Mouse (Mus musculus): Measurements from ENCODE around the gene Zfp385a. TPM values are rescaled to one million over a fixed set of nuclear protein-coding genes. Genes with fewer than 3 reads are reported as not detected.

The Zfp385a gene
- polyA plus RNA-seq, 1 experiment from 2014 or later, result 10.1 TPM

- H3K27ac ChIP-seq (ENCODE audit: low read depth), result no peak overlapping the region
- H3K4me1 ChIP-seq (ENCODE audit: insufficient read depth), result peaks cover 3% of the 10 kb centered on the region; the same call in 1 of the 2 replicates
- no peaks in the 10 kb centered on the region for H3K9me3 ChIP-seq (ENCODE audit: low read length)
- H3K4me2 ChIP-seq (ENCODE audit: low read depth, low read length), result no peak overlapping the region
- TF ChIP-seq CTCF (IDR thresholded peaks at IDR 0.05; ENCODE audit: low read depth) (no peak), EP300 (IDR thresholded peaks at IDR 0.05; ENCODE audit: low read depth) (no peak)
- H3K36me3 ChIP-seq (replicated peaks; ENCODE audit: insufficient read depth, low read length), result peaks cover 51% of the 10 kb centered on the region
- DNase-seq, result no peak
- no peaks in the 10 kb centered on the region for H3K27me3 ChIP-seq (ENCODE audit: insufficient read depth, low read length)
- no peak overlapping the region for H3K4me3 ChIP-seq (ENCODE audit: low read depth, low read length)
- H3K9ac ChIP-seq (replicated peaks), result no peak overlapping the region; the same call in none of the 2 replicates
- WGBS (ENCODE audit: insufficient replicate concordance), result 88% methylated on average over 5 of the region's 5 CpGs
- ATAC-seq, result no peak
Measured at GRCm38 (mm10) chr15:103289600-103289999, 50.3 kb downstream of the Zfp385a start.

GRCm38 (mm10) chr15:103285778-103286417, 54.0 kb downstream of the Zfp385a start:
- Histone ChIP-seq H3K4me3 (ENCODE audit: low read depth, low read length) (no peak overlapping the region), H3K9ac (replicated peaks) (no peak overlapping the region), H3K27me3 (ENCODE audit: insufficient read depth, low read length) (no peaks in the 10 kb centered on the region), H3K4me1 (ENCODE audit: insufficient read depth) (peaks cover 10% of the 10 kb centered on the region), H3K27ac (ENCODE audit: low read depth) (no peak overlapping the region), H3K9me3 (ENCODE audit: low read length) (no peaks in the 10 kb centered on the region), H3K36me3 (replicated peaks; ENCODE audit: insufficient read depth, low read length) (peaks cover 22% of the 10 kb centered on the region), H3K4me2 (ENCODE audit: low read depth, low read length) (no peak overlapping the region)
- DNase-seq (peak; percentile 50), ATAC-seq (peak; percentile 17; the same call in 1 of the 2 replicates)
- TF ChIP-seq EP300 (IDR thresholded peaks at IDR 0.05; ENCODE audit: low read depth) (no peak), CTCF (IDR thresholded peaks at IDR 0.05; ENCODE audit: low read depth) (no peak)
- WGBS (ENCODE audit: insufficient replicate concordance), result 50% methylated on average over 1 of the region's 1 CpGs

GRCm38 (mm10) chr15:103284647-103285046, 55.2 kb downstream of the Zfp385a start:
- H3K36me3 ChIP-seq (replicated peaks; ENCODE audit: insufficient read depth, low read length), result peaks cover 11% of the 10 kb centered on the region
- TF ChIP-seq EP300 (IDR thresholded peaks at IDR 0.05; ENCODE audit: low read depth), result no peak
- TF ChIP-seq CTCF (IDR thresholded peaks at IDR 0.05; ENCODE audit: low read depth), result peak; percentile 25; the same call in 1 of the 2 replicates
- no peaks in the 10 kb centered on the region for H3K9me3 ChIP-seq (ENCODE audit: low read length)

GRCm38 (mm10) chr15:103284066-103284465, 55.8 kb downstream of the Zfp385a start:
- ATAC-seq (no peak), DNase-seq (peak; percentile 75)
- 70% methylated on average over 3 of the region's 3 CpGs for WGBS (ENCODE audit: insufficient replicate concordance)
- no peak for TF ChIP-seq EP300 (IDR thresholded peaks at IDR 0.05; ENCODE audit: low read depth)
- peak; percentile 77 for TF ChIP-seq CTCF (IDR thresholded peaks at IDR 0.05; ENCODE audit: low read depth)
- no peak overlapping the region for H3K27ac ChIP-seq (ENCODE audit: low read depth)
- peaks cover 20% of the 10 kb centered on the region for H3K4me1 ChIP-seq (ENCODE audit: insufficient read depth)
- H3K27me3 ChIP-seq (ENCODE audit: insufficient read depth, low read length), result no peaks in the 10 kb centered on the region
- H3K9ac ChIP-seq (replicated peaks), result no peak overlapping the region
- H3K36me3 ChIP-seq (replicated peaks; ENCODE audit: insufficient read depth, low read length), result peaks cover 7% of the 10 kb centered on the region
- no peak overlapping the region for H3K4me2 ChIP-seq (ENCODE audit: low read depth, low read length)
- H3K4me3 ChIP-seq (ENCODE audit: low read depth, low read length), result no peak overlapping the region
- no peaks in the 10 kb centered on the region for H3K9me3 ChIP-seq (ENCODE audit: low read length)

More at GRCm38 (mm10) chr15:103284647-103285046, 55.2 kb downstream of the Zfp385a start:
- DNase-seq (no peak), ATAC-seq (no peak)
- Histone ChIP-seq H3K9ac (replicated peaks) (no peak overlapping the region), H3K4me2 (ENCODE audit: low read depth, low read length) (no peak overlapping the region), H3K4me3 (ENCODE audit: low read depth, low read length) (no peak overlapping the region), H3K4me1 (ENCODE audit: insufficient read depth) (peaks cover 20% of the 10 kb centered on the region), H3K27ac (ENCODE audit: low read depth) (no peak overlapping the region), H3K27me3 (ENCODE audit: insufficient read depth, low read length) (no peaks in the 10 kb centered on the region)
- 39% methylated on average over 2 of the region's 2 CpGs for WGBS (ENCODE audit: insufficient replicate concordance)

GRCm38 (mm10) chr15:103281465-103282205, 58.3 kb downstream of the Zfp385a start:
- TF ChIP-seq EP300 (IDR thresholded peaks at IDR 0.05; ENCODE audit: low read depth) (no peak), CTCF (IDR thresholded peaks at IDR 0.05; ENCODE audit: low read depth) (no peak)
- no peak overlapping the region for H3K4me2 ChIP-seq (ENCODE audit: low read depth, low read length)
- WGBS (ENCODE audit: insufficient replicate concordance), result 69% methylated on average over 3 of the region's 3 CpGs
- DNase-seq (no peak), ATAC-seq (no peak)
- peaks cover 5% of the 10 kb centered on the region; the same call in 1 of the 2 replicates for H3K36me3 ChIP-seq (replicated peaks; ENCODE audit: insufficient read depth, low read length)
- H3K4me1 ChIP-seq (ENCODE audit: insufficient read depth), result peaks cover 24% of the 10 kb centered on the region
- H3K27me3 ChIP-seq (ENCODE audit: insufficient read depth, low read length), result no peaks in the 10 kb centered on the region
- H3K4me3 ChIP-seq (ENCODE audit: low read depth, low read length), result no peak overlapping the region
- no peaks in the 10 kb centered on the region for H3K9me3 ChIP-seq (ENCODE audit: low read length)
- peak overlapping the region; percentile 61 for H3K27ac ChIP-seq (ENCODE audit: low read depth)
- H3K9ac ChIP-seq (replicated peaks), result no peak overlapping the region

GRCm38 (mm10) chr15:103280817-103281464, 59.0 kb downstream of the Zfp385a start:
- Histone ChIP-seq H3K9me3 (ENCODE audit: low read length) (no peaks in the 10 kb centered on the region), H3K4me2 (ENCODE audit: low read depth, low read length) (peak overlapping the region; percentile 38; the same call in 1 of the 2 replicates), H3K9ac (replicated peaks) (no peak overlapping the region), H3K27me3 (ENCODE audit: insufficient read depth, low read length) (no peaks in the 10 kb centered on the region), H3K4me1 (ENCODE audit: insufficient read depth) (peaks cover 27% of the 10 kb centered on the region), H3K4me3 (ENCODE audit: low read depth, low read length) (no peak overlapping the region), H3K36me3 (replicated peaks; ENCODE audit: insufficient read depth, low read length) (peaks cover 5% of the 10 kb centered on the region; the same call in 1 of the 2 replicates), H3K27ac (ENCODE audit: low read depth) (peak overlapping the region; percentile 61)
- 33% methylated on average over 3 of the region's 3 CpGs for WGBS (ENCODE audit: insufficient replicate concordance)
- ATAC-seq (peak; percentile 68; the same call in 1 of the 2 replicates), DNase-seq (peak; percentile 75)
- TF ChIP-seq EP300 (IDR thresholded peaks at IDR 0.05; ENCODE audit: low read depth), result no peak
- peak; percentile 88 for TF ChIP-seq CTCF (IDR thresholded peaks at IDR 0.05; ENCODE audit: low read depth)

Measured in liver, postnatal 0 days (tissue).